9 mouse cellular contexts compared by ENCODE assay signal in the genomic region with DNA sequence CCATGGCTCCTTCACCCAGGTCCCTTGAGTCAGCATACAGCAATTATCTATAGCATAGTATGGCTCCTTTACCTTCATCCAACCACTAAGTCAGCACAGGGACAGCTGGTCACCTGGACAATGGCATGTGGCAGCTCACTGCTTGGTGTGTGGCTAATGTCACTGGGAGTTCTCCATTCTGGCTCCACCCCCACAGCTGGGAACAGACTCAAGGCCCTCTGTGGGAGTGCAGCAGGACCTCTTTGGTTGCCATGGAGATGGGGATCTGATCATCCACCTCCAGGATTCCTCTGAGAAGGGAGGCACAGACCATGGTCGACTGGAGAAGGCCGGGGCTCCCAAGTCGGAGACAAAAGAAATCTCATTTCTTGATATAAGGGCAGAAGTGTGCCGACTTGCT.
DNase-seq lines count a peak whose midpoint lies in the region; ATAC-seq and TF ChIP-seq lines count a peak whose summit lies in the region.
"Had no signal": no experiment of that assay in that cellular context is flagged by ENCODE, and none has a peak within 500 bp of the region (broad histone marks: within the 10 kb centered on the region; RNA-seq: fewer than 3 reads in every experiment).

No protein-coding gene starts in this region.

- no peak overlapping the region for H3K4me3 ChIP-seq in kidney, postnatal 0 days (replicated peaks; ENCODE audit: low read depth, low read length)
- H3K4me3 ChIP-seq in hindbrain, embryonic 15.5 days = no peak overlapping the region
- no peak overlapping the region for H3K4me3 ChIP-seq in olfactory bulb, adult 2 months (ENCODE audit: insufficient read depth, low read depth, low read length)
- H3K4me3 ChIP-seq in heart, embryonic 11.5 days (ENCODE audit: low read depth, low read length) = no peak overlapping the region
- H3K4me3 ChIP-seq: limb, embryonic 12.5 days had no signal

- H3K9me3 ChIP-seq in kidney, postnatal 0 days (replicated peaks; ENCODE audit: low read length) = no peaks in the 10 kb centered on the region
- no peaks in the 10 kb centered on the region for H3K9me3 ChIP-seq in hindbrain, embryonic 15.5 days
- H3K9me3 ChIP-seq in heart, embryonic 11.5 days (replicated peaks; ENCODE audit: control insufficient read depth, low read length) = no peaks in the 10 kb centered on the region
- H3K9me3 ChIP-seq: limb, embryonic 12.5 days had no signal

- no peak overlapping the region for H3K9ac ChIP-seq in kidney, postnatal 0 days (ENCODE audit: low read depth, low read length)
- H3K9ac ChIP-seq in hindbrain, embryonic 15.5 days = no peak overlapping the region
- H3K9ac ChIP-seq in heart, embryonic 11.5 days (ENCODE audit: low read depth, low read length) = no peak overlapping the region
- H3K9ac ChIP-seq: limb, embryonic 12.5 days had no signal

- no peaks in the 10 kb centered on the region for H3K27me3 ChIP-seq in kidney, postnatal 0 days (ENCODE audit: insufficient read depth, low read length)
- H3K27me3 ChIP-seq in hindbrain, embryonic 15.5 days = no peaks in the 10 kb centered on the region
- no peaks in the 10 kb centered on the region for H3K27me3 ChIP-seq in heart, embryonic 11.5 days (ENCODE audit: control insufficient read depth, insufficient read depth, low read length)
- H3K27me3 ChIP-seq: limb, embryonic 12.5 days had no signal

- no peak overlapping the region for H3K27ac ChIP-seq in kidney, postnatal 0 days
- peak overlapping the region; percentile 44; the same call in 1 of the 2 replicates for H3K27ac ChIP-seq in hindbrain, embryonic 15.5 days (replicated peaks)
- H3K27ac ChIP-seq in olfactory bulb, adult 2 months (ENCODE audit: insufficient read depth, low read depth, low read length) = peak overlapping the region; percentile 88
- no peak overlapping the region for H3K27ac ChIP-seq in heart, embryonic 11.5 days (ENCODE audit: low read depth, low read length)
- H3K27ac ChIP-seq: limb, embryonic 12.5 days had no signal

- peaks cover 7% of the 10 kb centered on the region; the same call in 1 of the 2 replicates for H3K4me1 ChIP-seq in kidney, postnatal 0 days (replicated peaks; ENCODE audit: insufficient read depth, low read length)
- H3K4me1 ChIP-seq in hindbrain, embryonic 15.5 days (replicated peaks) = peaks cover 21% of the 10 kb centered on the region
- peaks cover 21% of the 10 kb centered on the region for H3K4me1 ChIP-seq in olfactory bulb, adult 2 months (ENCODE audit: control insufficient read depth, insufficient read depth, low read length)
- H3K4me1 ChIP-seq in heart, embryonic 11.5 days (ENCODE audit: control insufficient read depth, insufficient read depth, low read length) = peaks cover 12% of the 10 kb centered on the region

- peak; percentile 75 for ATAC-seq in kidney, postnatal 0 days (replicated peaks; ENCODE audit: low FRiP score, low read depth)
- peak; percentile 53; the same call in 1 of the 2 replicates for ATAC-seq in hindbrain, embryonic 15.5 days (ENCODE audit: low FRiP score, low read depth)
- ATAC-seq in activated CD4-positive, CD25-positive, alpha-beta regulatory T cell, adult 4 months = no peak
- ATAC-seq in heart, embryonic 11.5 days (replicated peaks; ENCODE audit: insufficient number of reproducible peaks, low FRiP score, low TSS enrichment) = no peak

- WGBS in kidney, postnatal 0 days = 27% methylated on average over 4 of the region's 4 CpGs
- WGBS in hindbrain, embryonic 15.5 days = 5% methylated on average over 4 of the region's 4 CpGs
- WGBS in olfactory bulb, adult 2 months = 11% methylated on average over 4 of the region's 4 CpGs
- 43% methylated on average over 4 of the region's 4 CpGs for WGBS in heart, embryonic 11.5 days (ENCODE audit: insufficient replicate concordance)

- TF ChIP-seq CTCF in kidney, postnatal 0 days (IDR thresholded peaks at IDR 0.05; ENCODE audit: low read depth) = no peak
- TF ChIP-seq CTCF in olfactory bulb, adult 2 months (IDR thresholded peaks at IDR 0.05; ENCODE audit: insufficient read depth, low read depth, low read length) = no peak

- peak; percentile 86 for DNase-seq in kidney, postnatal 0 days (ENCODE audit: low spot score)
- no peak for DNase-seq in kidney, postnatal 36 days
- peak; percentile 70 to 72 for DNase-seq in adrenal gland, postnatal 36 days
- no peak for DNase-seq in gastrocnemius, postnatal 14 days

- intact Hi-C loops in gastrocnemius, postnatal 14 days (cut with DNase I; ENCODE audit: low total_unique reads) = loop anchor here (5.0 to 10.0 kb wide), 2 partner anchors 51 to 129 kb away; no protein-coding TSS in a partner anchor

- H3K4me2 ChIP-seq in kidney, postnatal 0 days (ENCODE audit: low read length) = no peak overlapping the region
- H3K4me2 ChIP-seq in hindbrain, embryonic 15.5 days = no peak overlapping the region
- H3K4me2 ChIP-seq in heart, embryonic 11.5 days = no peak overlapping the region
- H3K4me2 ChIP-seq: limb, embryonic 12.5 days had no signal

- H3K36me3 ChIP-seq in kidney, postnatal 0 days (ENCODE audit: insufficient read depth, low read length) = no peaks in the 10 kb centered on the region
- no peaks in the 10 kb centered on the region for H3K36me3 ChIP-seq in hindbrain, embryonic 15.5 days
- H3K36me3 ChIP-seq in heart, embryonic 11.5 days (ENCODE audit: control insufficient read depth, insufficient read depth, low read length) = no peaks in the 10 kb centered on the region

- TF ChIP-seq POLR2A in olfactory bulb, adult 2 months (IDR thresholded peaks at IDR 0.05; ENCODE audit: insufficient read depth, low read depth, low read length) = no peak

Comparison
In these comparisons a context has a peak if more than half of its experiments do, and no peak if none do; other contexts are left out.
1. DNase-seq: peak in kidney, postnatal 0 days (single experiment) and adrenal gland, postnatal 36 days (2 of 2); none in kidney, postnatal 36 days (0 of 2) and gastrocnemius, postnatal 14 days (single experiment).
2. ATAC-seq: peak in kidney, postnatal 0 days (single experiment) and hindbrain, embryonic 15.5 days (single experiment); none in activated CD4-positive, CD25-positive, alpha-beta regulatory T cell, adult 4 months (single experiment) and heart, embryonic 11.5 days (single experiment).
3. H3K27ac ChIP-seq: peak in hindbrain, embryonic 15.5 days (single experiment) and olfactory bulb, adult 2 months (single experiment); none in kidney, postnatal 0 days (single experiment) and heart, embryonic 11.5 days (single experiment).